Mouse (Mus musculus) c-Kit-negative CD71-positive TER-119-positive erythroid progenitor cells, embryonic 14.5 days (primary cell): ENCODE measurements around the gene Ang.
"Not testable (repeated sequence)": the region's sequence is repeated elsewhere in the genome, so short reads cannot be mapped to it uniquely, and the experiment has no call there.

Experiments
- DNase-seq: peaks from one replicate; pipeline ENCODE4 v3.0.0-alpha.2; 2013; ENCODE audit warnings: low read depth, low spot score

Gene Ang

GRCm38 (mm10) chr14:51088166-51088969 is 2.6 kb upstream of the Ang start:
- peak; percentile 63 for DNase-seq

- peak; percentile 93 for DNase-seq
Measured at GRCm38 (mm10) chr14:51088970-51089673, 1.8 kb upstream of the Ang start.

- no peak for DNase-seq
Measured at GRCm38 (mm10) chr14:51089674-51090076, 1.3 kb upstream of the Ang start.

- peak; percentile 63 for DNase-seq
Measured at GRCm38 (mm10) chr14:51090077-51090781, 721 bp upstream of the Ang start.

GRCm38 (mm10) chr14:51092073-51092620 is 1.2 kb downstream of the Ang start:
- DNase-seq, result no peak

- DNase-seq, result no peak
Measured at GRCm38 (mm10) chr14:51093496-51093895, 2.5 kb downstream of the Ang start.

GRCm38 (mm10) chr14:51094096-51094875 is 3.3 kb downstream of the Ang start:
- no peak for DNase-seq

GRCm38 (mm10) chr14:51094921-51095320 is 4.0 kb downstream of the Ang start:
- DNase-seq, result no peak

GRCm38 (mm10) chr14:51095736-51096524 is 5.0 kb downstream of the Ang start:
- DNase-seq, result no peak

- DNase-seq, result not testable (repeated sequence)
Measured at GRCm38 (mm10) chr14:51098300-51098699, 7.3 kb downstream of the Ang start.

GRCm38 (mm10) chr14:51098921-51099320 is 8.0 kb downstream of the Ang start:
- DNase-seq, result no peak

GRCm38 (mm10) chr14:51101284-51101683 is 10.3 kb downstream of the Ang start:
- DNase-seq, result no peak

- DNase-seq, result peak; percentile 76
Measured at GRCm38 (mm10) chr14:51103217-51103616, 12.3 kb downstream of the Ang start.

- no peak for DNase-seq
Measured at GRCm38 (mm10) chr14:51104366-51104765, 13.4 kb downstream of the Ang start.

- no peak for DNase-seq
Measured at GRCm38 (mm10) chr14:51106449-51106967, 15.6 kb downstream of the Ang start.

- DNase-seq, result no peak
Measured at GRCm38 (mm10) chr14:51111966-51112365, 21.0 kb downstream of the Ang start.

- DNase-seq, result no peak
Measured at GRCm38 (mm10) chr14:51113476-51113875, 22.5 kb downstream of the Ang start.

GRCm38 (mm10) chr14:51113916-51114560 is 23.1 kb downstream of the Ang start, which contains the start of gene Eddm3b:
Gene Eddm3b, plus strand, starts transcription at chr14:51114426.
- DNase-seq, result no peak

GRCm38 (mm10) chr14:51125684-51126083 is 34.7 kb downstream of the Ang start:
- peak; percentile 58 for DNase-seq
